Mouse (Mus musculus) adrenal gland, postnatal 36 days (tissue): Measurements from ENCODE around the gene Hnrnpa0. TPM values are rescaled to one million over a fixed set of nuclear protein-coding genes. Genes with fewer than 3 reads are reported as not detected.

Experiments
- DNase-seq, 2 experiments: peaks; one replicate each; pipeline ENCODE4 v3.0.0; 2021; ENCODE audit warnings: mixed read lengths in 1 of 2
- total RNA-seq, 2 experiments: library from RNA; stranded (reverse); gene quantifications; 2 replicates each; pipeline ENCODE4 v1.2.3; 2021

Gene Hnrnpa0
- total RNA-seq, 2 experiments from 2014 or later = 123 to 133 TPM

DNA sequence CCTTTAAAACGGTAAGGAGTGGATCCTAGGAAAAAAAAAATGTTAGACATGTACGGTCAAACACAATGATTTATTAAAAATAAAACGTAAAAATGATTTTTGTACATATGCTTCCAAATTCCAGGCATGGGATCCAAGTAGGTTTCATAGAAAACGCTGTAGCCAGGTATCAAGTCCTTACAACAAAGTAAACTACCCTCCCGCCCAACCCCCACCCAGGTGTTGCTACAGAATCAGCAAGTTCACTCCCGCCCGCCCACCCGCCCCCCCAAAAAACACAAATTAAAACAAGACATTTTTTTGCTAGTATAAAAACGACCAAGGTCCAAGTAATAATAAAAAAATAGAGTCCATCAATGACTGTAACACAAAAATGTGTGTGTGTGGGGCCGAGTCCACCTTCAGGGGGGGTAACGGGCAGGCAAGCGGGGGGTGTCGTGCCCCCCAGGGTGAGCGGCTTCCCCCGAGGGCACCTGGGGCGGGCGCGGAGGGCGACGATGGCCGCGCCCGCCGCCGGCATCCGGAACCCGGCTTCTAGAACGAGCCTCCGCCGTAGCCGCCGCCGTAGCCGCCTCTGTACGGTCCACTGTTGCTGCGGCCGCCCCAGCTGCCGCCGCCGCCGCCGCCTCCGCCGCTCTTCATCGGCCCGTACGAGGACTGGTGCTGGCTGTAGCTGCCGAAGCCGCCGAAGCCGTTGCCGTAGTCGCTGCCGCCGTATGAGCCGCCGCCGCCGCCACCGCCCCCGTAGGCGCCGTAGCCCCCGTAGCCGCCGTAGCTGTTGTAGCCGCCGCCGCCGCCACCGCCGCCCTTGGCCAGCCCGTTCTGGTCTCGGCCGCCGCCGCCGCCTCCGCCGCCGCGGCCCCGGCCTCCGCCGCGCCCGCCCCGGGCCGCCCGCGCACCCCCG is 1.2 kb downstream of the Hnrnpa0 start:
- peak in 1 of 2 experiments; percentile 49 for DNase-seq

DNA sequence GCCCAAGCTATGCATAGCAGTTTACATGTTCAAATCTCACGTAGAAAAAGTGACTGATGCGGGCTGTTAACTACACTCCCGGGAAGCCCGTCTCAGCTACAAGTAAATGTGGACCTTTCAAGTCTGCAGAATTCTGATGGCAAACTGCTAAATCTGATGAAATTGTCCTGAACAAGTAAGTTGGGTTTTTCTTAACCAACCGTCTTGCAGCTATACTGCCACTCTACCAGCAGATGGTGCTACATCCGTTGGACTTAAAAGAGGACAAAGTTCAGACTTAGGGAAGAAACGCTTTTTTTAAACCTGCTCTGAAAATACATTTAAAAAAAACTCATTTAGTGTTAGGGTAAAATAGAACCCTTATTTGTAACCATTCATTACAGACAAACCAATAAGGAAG is 2.2 kb downstream of the Hnrnpa0 start:
- DNase-seq = peak in 1 of 2 experiments; percentile 52

DNA sequence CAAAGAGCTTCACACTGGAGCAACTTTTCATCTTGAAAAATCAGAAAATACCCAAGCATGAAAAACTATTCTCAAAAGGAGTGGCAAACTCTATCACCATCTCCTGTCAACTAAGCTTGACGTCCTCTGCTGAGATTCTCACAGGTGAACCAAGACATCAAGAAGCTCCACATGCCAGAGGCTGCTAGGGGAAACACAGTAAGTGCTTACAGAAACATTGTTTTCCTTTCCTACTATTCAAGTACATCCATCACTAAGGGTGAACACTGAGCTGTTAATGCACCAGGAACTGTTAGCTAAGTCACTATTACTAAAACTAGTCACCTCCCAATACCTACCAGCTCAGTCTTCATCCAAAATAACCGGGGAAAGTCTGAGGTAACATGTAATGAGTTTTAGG is 3.4 kb downstream of the Hnrnpa0 start:
- DNase-seq = no peak

DNA sequence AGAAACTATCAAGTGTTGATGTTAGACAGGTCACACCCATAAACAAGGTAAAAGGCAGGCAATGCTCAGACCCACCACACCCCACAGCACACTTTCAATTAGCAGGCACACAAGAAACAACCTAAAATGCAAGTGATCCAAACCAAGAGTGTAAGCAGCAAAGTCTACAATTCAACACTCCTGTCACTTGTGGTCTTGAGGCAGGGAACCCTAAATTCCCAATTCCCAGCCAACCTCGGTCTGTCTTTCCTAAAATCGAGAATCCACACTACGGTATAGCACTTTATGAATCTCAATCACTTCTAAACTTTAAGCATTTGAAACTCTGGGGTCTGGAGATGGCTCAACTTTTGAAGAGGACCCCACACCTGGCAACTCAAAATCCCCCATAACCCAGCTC is 4.1 kb downstream of the Hnrnpa0 start:
- no peak for DNase-seq

DNA sequence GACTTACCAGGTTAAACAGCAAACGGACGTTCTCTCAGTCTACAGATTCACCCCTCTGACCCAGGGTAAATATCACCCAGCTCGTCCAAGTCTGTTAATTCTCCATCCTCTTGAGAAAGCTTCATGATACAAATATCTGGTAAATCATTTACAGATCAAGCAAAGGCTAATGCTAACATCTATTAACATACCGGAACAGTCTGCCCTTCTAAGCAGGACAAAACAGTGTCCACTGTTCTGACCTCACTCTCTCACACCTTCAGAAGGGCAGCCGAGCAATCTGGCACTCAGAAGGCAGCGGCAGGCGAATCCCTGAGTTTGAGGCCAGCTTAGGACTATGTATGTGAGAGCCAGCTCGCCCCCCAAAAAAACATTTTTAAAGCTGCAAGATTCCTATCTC is 5.0 kb downstream of the Hnrnpa0 start:
- no peak for DNase-seq

DNA sequence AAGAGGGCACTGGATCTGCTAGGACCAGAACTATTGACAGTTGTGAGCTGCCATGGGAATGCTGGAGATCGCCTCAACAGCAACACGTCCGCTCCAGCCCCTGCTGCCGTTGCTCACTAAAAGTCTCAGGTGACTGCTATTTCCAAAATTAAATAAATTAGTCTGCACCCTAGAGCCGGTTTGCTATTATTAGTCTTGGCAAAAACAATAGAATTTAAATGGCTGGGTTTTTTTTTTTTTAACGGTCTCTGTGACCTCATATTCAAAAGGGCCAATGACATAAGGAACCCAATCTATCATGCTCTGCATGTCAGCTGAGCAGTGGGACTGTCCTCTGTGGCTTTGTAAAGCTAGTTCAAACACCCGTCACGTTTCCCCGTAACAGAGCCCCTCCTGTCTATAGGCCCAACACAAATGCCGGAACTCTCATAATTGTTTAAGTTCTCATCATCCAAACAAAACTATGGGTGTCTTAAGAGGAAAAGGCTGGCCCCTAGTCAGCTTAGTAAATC is 5.5 kb downstream of the Hnrnpa0 start:
- DNase-seq = no peak

DNA sequence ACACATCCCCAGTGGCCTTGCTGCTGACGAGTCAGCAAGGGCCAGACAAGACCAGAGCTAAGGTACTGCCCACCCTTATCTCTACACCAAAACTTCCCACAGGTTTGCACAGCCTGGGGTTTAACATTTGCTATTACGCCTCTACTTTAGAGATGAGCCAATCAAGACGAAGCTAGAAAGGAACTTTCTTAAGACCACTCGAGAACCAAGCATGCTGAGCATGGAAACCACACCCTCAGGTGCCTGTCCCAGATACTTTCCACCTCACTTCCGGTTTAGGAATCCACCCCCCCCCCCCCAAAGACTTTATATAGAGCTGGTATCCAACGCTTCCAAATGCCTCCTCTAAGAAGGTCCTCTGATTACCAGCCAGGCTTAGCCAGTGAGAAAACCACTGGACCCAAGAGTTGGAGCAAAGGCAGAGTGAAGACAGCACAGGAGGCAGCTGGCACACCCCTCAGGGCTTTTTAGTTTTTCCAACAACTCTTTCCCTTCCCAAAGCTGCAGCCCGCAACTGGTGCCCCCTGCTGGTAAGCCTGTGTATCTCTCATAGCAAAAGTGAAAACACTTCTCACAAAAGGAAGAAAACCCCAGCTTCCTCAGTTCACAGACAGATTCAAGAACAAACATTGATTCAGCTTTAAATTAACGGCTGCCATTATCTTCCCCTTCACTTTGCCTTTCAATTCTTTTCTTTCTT is 10.9 kb downstream of the Hnrnpa0 start:
- peak; percentile 79 to 90 for DNase-seq

DNA sequence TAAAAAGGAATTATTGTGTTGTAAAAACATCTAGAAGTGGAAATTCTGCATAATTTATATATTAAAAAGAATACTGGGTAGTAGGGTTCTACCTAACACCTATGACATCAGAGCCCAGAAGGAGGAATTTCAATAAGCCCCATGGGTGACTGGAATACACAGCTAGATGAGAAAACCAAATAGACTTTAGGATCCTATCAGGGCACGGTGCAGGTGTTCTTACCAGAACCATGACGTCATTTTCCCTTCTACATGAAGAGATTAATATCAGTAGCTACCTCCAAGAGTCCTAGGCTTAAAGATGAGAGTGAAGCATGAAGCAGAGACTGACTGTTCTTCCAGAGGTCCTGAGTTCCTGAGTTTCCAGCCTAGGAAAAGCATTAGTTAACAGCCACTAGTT is 11.6 kb downstream of the Hnrnpa0 start:
- DNase-seq = no peak

DNA sequence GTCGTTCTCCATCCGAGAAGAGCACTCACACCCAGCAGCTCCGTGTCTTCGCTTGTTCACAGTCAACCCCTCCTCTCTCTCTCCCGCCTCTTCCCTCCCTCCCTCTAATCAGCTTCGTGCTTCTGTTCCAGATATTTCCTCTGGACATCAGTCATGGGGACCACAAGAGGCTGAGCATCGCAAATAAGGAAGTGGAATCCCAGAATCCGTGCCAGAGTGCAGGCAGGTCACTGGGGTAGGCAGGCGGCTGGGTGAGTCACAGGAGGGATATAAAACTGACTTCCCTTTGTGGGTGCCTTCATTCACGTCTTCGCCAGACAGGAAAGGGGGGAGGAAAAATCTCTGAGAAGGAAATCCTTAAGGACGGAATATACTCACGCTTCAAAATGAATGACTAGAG is 13.1 kb downstream of the Hnrnpa0 start:
- peak; percentile 22 to 59 for DNase-seq

DNA sequence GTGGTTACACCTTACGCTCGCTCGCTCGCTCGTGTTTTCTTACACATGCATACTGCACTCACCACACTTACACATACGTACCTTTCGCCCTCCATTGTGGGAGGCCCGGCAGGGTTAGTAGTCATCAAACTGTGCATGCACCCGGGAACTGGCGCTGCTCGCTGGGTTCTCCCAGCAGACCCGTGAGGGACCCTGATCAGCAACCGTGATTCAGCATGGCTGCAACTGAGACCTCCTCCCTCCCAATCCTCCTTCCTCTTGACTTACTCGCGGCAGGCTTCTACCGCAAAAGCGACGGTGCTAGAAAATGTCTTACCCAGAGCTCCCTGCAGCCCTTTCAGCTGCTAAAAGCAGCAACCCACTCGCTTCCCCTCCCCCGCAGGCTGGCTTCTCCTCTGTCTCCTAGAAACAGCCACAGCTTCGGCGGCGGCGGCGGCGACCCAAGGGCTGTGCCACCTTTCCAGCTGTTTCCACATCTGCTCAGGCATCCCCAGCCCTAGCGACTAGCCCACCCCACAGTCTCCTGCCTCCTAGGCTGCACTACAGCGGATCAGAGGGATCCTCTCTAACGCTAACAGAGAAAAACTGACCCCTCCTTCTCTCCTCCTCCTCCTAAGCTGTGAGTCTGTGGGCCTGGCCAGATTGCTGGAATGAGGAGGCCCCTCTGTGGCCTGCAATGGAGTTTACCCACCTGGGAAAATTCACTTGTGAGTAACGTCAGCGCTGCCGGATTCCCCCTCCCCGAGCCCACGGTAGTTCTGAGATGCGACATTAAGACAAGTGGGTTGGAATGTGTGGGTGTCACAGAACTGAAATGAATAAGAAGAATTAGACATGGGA is 15.1 kb downstream of the Hnrnpa0 start, which contains the start of gene Klhl3:
Gene Klhl3, minus strand, starts transcription at position 532 of the 840 bp plus-strand sequence.
- peak; percentile 70 to 85 for DNase-seq

DNA sequence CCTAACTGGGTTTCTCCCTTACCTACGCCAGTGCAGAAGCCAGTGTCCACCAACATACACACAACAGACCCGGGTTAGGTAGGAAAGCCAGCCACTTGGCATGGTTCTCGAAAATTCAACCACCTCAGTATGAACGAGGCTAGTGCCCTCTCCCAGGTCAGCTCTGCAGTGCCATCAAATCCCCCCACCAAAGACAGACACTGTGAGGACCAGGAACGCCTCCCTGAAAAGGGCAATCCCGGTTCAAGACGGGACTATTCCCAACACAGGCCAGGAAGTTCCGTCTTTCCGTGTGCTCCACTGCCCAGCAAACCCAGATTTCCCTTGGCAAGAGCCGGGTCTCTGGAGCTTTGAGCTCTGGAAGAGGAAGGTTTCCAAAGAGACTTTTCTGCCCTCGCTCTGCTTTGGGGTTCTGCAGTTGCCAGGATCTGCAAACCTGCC is 15.7 kb downstream of the Hnrnpa0 start:
- DNase-seq = peak; percentile 24 to 44

DNA sequence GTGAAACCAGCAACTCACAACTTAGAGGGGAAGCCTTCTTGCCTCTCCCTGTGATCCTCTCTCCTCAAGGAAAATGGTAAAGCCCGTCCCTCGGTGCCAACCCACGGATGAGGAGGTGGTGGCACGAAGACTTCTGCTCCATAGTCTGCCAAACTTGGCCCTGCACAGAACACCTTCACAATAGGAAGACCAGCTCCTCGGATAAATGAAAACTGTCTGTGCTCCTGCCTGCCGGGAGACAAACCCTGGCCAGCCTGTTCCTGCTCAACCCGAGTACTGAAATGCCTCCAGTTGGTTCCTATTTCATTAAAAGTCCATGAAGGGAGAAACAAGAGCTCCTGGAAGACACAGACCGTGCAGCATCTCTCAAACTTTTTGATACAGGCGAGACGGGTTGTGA is 16.2 kb downstream of the Hnrnpa0 start:
- DNase-seq = no peak

DNA sequence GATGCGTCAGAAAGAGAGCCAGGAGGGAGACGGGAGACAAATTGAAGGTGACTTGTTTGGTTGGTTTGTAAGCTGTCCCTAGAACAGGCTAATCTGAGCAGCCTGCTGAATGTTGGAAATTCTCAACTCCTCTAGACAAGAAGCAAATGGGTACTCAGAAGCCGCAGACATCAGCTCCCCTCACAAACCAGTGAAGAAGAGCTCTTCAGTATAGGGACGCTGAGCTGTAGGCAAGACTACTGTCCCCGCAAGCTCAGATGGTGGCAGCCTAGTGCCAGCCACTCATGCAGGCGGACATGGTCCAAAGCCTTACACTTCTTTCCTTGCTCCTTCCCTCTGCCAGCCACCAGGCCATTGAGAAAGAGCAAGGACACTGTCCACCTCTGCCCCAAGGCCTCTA is 17.1 kb downstream of the Hnrnpa0 start:
- DNase-seq = no peak

DNA sequence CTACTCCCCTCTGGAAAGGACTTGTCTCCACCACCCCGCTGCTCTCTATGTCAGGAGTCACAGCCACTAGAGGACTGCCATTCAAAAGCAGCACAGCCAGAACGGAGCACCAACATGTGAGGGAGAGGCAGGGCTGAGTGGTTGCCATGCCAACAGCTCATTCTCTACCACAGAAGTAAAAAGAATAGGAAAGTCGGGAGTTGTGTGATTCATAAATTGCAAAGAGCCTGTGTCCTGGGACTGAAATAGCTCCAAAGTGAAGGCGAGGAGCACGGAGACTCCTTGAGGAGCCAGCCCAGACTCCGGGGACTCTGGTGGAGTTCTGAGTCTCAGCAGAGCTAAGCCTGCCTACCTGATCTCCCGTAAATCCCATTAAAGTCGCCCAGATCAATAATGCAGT is 37.7 kb downstream of the Hnrnpa0 start:
- peak; percentile 66 to 73 for DNase-seq

DNA sequence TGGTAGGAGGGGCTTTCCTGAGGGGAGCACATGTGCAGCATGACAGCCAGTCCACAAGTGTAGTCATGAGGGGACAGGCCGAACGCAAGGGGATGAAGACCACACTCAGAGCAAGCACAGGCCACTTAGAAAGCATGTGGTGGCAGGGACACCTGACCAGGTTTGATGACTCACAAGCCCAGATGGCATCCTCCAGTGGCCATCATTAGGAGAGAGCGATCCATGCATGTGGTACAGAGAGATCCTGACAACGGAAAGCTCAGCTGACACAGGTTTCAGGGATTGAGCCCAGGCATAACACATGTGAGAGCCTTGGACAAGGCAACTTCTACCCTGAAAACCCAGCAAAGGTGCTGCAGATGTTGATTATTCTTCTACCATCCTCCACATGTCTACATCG is 44.0 kb downstream of the Hnrnpa0 start:
- DNase-seq = no peak

DNA sequence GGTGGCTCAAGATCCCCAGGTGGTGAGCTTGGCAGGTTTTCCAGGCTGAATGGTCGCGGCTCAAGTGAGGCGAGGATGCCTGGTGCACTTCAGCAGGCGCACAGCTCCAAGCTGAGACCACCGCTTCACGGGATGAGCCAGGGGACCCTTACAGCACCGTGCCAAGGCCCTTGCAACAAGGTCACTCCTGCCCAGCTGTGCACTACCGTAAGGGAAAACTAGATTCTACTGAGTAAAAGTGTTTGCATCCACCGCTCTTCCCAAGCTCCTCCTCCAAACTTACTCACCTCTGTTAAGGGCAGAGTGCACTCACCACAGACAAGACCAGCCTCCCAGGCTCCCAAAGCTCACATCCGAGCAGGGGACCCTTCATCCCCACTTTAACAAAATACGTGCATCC is 44.8 kb downstream of the Hnrnpa0 start:
- DNase-seq = no peak

DNA sequence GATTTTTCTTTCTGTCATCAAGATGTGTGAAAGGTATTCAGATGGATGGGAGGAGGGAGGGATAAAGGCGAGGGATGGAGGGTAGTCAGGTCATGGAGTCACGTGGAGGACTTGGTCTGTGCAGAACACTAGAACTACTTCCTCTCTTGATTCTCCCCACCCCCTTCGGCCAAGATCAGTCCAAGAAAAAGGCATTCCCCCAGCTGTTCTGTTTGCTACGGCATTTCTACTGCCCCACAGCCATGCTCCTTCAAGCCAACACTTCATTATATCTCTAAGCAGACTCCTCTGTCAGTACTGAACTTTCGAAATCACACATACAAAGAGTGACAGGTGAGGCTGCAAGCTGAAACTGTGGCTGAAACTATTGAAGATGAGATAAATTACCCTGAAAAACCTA is 45.3 kb downstream of the Hnrnpa0 start:
- no peak for DNase-seq

DNA sequence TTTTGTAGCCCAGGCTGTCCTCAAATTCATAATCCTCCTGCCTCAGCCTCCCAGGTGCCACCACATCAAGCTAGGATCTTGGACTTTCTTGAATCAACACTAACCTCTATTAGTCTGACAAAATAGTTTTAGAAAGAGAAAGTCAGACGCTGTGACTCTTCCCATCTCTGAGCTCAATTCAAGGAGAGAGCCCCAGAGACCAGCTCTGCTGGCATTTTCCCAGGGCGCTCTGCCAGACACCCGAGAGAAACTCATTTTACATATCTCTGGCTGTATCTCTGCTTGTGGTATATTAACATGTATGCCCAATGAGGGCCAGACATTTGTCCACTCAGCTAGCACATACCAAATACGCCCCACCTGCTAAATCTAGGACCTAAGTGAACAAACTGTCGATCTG is 50.0 kb downstream of the Hnrnpa0 start:
- peak; percentile 49 to 61 for DNase-seq
